Mouse (Mus musculus): Measurements from ENCODE around the gene Nubpl. TPM values are rescaled to one million over a fixed set of nuclear protein-coding genes. Genes with fewer than 3 reads are reported as not detected.

Gene Nubpl
- polyA plus RNA-seq (2021; fragmentation: Nextera tagmentation): 3.6 and 3.8 TPM in 2 replicates
- long read RNA-seq, experiment 1, transcript Nubpl-201 (11 exons, 2,987 nt): major isoform, 7 of 11 reads
- long read RNA-seq, experiment 1, partial matches to known transcripts: 1 of 11 reads
- long read RNA-seq, experiment 1, other reads (novel, unspliced or antisense): 3 of 11 reads
- long read RNA-seq, experiment 2, transcript Nubpl-201 (11 exons, 2,987 nt): major isoform, 8 of 10 reads
- long read RNA-seq, experiment 2, partial matches to known transcripts: 0 of 10 reads
- long read RNA-seq, experiment 2, other reads (novel, unspliced or antisense): 2 of 10 reads

DNA sequence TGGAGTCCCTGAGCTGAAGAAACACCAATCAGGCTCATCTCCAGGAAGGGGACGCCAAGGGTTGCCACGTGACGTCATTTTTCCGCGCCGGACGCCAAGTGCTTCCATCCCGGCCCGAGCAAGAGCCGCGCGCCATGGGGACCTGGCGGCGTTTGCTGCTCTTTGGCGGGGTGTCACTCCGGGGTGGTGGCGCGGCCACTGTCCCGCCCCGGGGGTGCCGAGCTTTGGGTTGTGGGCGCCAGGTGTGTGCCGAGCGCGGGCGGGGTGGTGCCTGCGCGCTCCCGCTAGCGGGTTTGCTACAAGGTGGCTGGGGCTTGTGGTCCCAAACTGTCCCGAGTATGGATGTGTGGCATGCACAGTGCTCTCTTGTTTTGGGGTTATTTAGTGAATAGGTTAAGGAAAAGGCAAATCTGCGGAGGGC, at the start of gene Nubpl:
Gene Nubpl, plus strand, starts transcription at position 88 of the 421 bp plus-strand sequence.

Other genes with a start within 250 kb of the Nubpl start
- 0.94 and 1.2 TPM in 2 replicates for gene Heatr5a, start 126.4 kb upstream of the Nubpl start, polyA plus RNA-seq (2021; fragmentation: Nextera tagmentation)
- gene Dtd2, start 91.2 kb upstream of the Nubpl start, polyA plus RNA-seq (2021; fragmentation: Nextera tagmentation): 15.3 and 19.3 TPM in 2 replicates
- gene Gpr33, start 69.7 kb upstream of the Nubpl start, polyA plus RNA-seq (2021; fragmentation: Nextera tagmentation): not detected in 2 replicates